Mouse (Mus musculus) T-helper 17 cell (primary cell): Measurements from ENCODE around the gene Lim2.

Experiments used
- in situ Hi-C, 2 experiments: fragments of 300-600 bp; cut with MboI, MseI; formaldehyde crosslinking; loops; 1 replicate in 1 of 2; 2 replicates in 1 of 2; pipeline ENCODE4 v1.15.1; 2025; ENCODE audit warnings: high pct_unique_total_duplicates in 2 of 2

Lim2 gene

GRCm38 (mm10) chr7:43483236-43483635, 55.8 kb downstream of the Lim2 start:
- in situ Hi-C loops, result no loop called here
